Mouse (Mus musculus): Measurements from ENCODE around the gene Arhgap42. TPM values are rescaled to one million over a fixed set of nuclear protein-coding genes. Genes with fewer than 3 reads are reported as not detected.
A peak's percentile ranks its signal among the peaks of the same experiment; 100 is the strongest.

The Arhgap42 gene
- polyA plus RNA-seq, 1 experiment from 2014 or later = 22.4 TPM

GRCm38 (mm10) chr9:9102158-9102514 lies 136.8 kb downstream of the Arhgap42 start:
- H3K4me3 ChIP-seq (ENCODE audit: low read depth, low read length) = no peak overlapping the region
- no peaks in the 10 kb centered on the region for H3K9me3 ChIP-seq (ENCODE audit: control insufficient read depth, low read length)
- no peak overlapping the region for H3K4me2 ChIP-seq
- ATAC-seq (ENCODE audit: low FRiP score) (no peak), DNase-seq (ENCODE audit: low spot score, missing footprints) (no peak)
- no peak overlapping the region for H3K9ac ChIP-seq (ENCODE audit: low read length)
- no peaks in the 10 kb centered on the region for H3K27me3 ChIP-seq (ENCODE audit: control insufficient read depth, insufficient read depth, low read length)
- no peak overlapping the region for H3K27ac ChIP-seq (ENCODE audit: low read depth, low read length)
- no peaks in the 10 kb centered on the region for H3K36me3 ChIP-seq (ENCODE audit: control insufficient read depth, insufficient read depth, low read length)
- H3K4me1 ChIP-seq (ENCODE audit: control insufficient read depth, insufficient read depth, low read length) = no peaks in the 10 kb centered on the region
- 87% methylated on average over 2 of the region's 2 CpGs for WGBS

DNA sequence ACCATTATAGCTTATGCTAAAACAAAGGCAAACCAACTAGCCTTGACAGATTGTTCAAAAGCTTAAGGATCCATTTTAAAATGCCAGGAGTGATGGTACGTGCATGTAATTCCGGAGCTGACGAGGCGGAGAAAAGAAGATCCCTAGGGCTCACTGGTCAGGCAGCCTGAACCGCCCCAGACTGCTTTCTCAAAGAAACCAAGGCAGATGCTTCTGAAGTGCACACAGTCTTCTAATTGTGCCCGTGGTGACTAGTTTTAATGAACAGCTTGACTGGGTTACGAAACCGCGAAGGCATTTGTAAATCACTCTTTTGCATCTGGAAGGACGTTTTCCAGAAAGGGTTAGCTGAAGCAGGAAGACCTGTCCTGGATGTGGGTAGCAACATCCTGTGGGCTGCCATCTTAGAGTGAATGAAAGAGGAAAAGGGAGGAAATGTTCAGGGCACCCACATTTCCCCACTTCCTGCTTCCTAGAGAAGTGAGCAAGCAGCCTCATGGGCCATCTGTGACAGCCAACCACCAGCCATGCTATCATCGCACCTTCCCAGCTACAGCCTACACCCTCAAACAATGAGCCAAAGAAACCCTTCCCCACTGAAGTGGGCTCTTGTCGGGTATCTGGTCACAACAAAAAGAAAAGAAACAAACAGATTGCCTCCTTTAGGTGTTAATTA lies 137.3 kb downstream of the Arhgap42 start:
- no peak overlapping the region for H3K27ac ChIP-seq (ENCODE audit: low read depth, low read length)
- no peak overlapping the region for H3K4me2 ChIP-seq
- no peak overlapping the region for H3K9ac ChIP-seq (ENCODE audit: low read length)
- WGBS = 82% methylated on average over 12 of the region's 12 CpGs
- H3K4me3 ChIP-seq (ENCODE audit: low read depth, low read length) = no peak overlapping the region
- H3K36me3 ChIP-seq (ENCODE audit: control insufficient read depth, insufficient read depth, low read length) = no peaks in the 10 kb centered on the region
- H3K9me3 ChIP-seq (ENCODE audit: control insufficient read depth, low read length) = no peaks in the 10 kb centered on the region
- no peaks in the 10 kb centered on the region for H3K27me3 ChIP-seq (ENCODE audit: control insufficient read depth, insufficient read depth, low read length)
- no peak for DNase-seq (ENCODE audit: low spot score, missing footprints)
- ATAC-seq (ENCODE audit: low FRiP score) = no peak
- no peaks in the 10 kb centered on the region for H3K4me1 ChIP-seq (ENCODE audit: control insufficient read depth, insufficient read depth, low read length)

DNA sequence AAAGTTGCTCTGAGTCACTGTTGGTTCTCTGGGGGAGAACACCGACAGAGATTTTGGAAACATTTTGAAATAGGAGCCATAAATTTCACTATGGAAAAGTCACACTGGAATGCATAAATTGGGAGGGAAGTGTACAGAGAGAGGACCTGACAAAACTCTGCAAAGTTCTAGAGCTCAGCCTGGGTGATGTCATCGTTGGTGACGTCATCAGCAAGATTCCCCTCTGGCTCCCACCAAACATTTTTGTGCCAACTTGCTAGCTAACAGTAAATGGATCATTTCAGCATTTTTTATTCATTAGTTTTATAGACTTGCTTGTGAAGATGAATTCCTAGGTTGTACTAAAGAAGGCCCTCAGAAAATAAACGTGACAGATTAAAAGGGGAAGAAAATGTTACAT lies 137.8 kb downstream of the Arhgap42 start:
- no peak overlapping the region for H3K4me2 ChIP-seq
- H3K27ac ChIP-seq (ENCODE audit: low read depth, low read length) = no peak overlapping the region
- H3K4me1 ChIP-seq (ENCODE audit: control insufficient read depth, insufficient read depth, low read length) = no peaks in the 10 kb centered on the region
- no peak overlapping the region for H3K4me3 ChIP-seq (ENCODE audit: low read depth, low read length)
- DNase-seq (ENCODE audit: low spot score, missing footprints) = no peak
- WGBS = 87% methylated on average over 4 of the region's 4 CpGs
- no peak overlapping the region for H3K9ac ChIP-seq (ENCODE audit: low read length)
- H3K27me3 ChIP-seq (ENCODE audit: control insufficient read depth, insufficient read depth, low read length) = no peaks in the 10 kb centered on the region
- no peaks in the 10 kb centered on the region for H3K36me3 ChIP-seq (ENCODE audit: control insufficient read depth, insufficient read depth, low read length)
- no peaks in the 10 kb centered on the region for H3K9me3 ChIP-seq (ENCODE audit: control insufficient read depth, low read length)
- ATAC-seq (ENCODE audit: low FRiP score) = no peak

GRCm38 (mm10) chr9:9097835-9098234 lies 141.1 kb downstream of the Arhgap42 start:
- no peak overlapping the region for H3K4me3 ChIP-seq (ENCODE audit: low read depth, low read length)
- WGBS = 91% methylated on average over 4 of the region's 4 CpGs
- no peak overlapping the region for H3K9ac ChIP-seq (ENCODE audit: low read length)
- H3K27me3 ChIP-seq (ENCODE audit: control insufficient read depth, insufficient read depth, low read length) = no peaks in the 10 kb centered on the region
- H3K4me1 ChIP-seq (ENCODE audit: control insufficient read depth, insufficient read depth, low read length) = no peaks in the 10 kb centered on the region
- no peak overlapping the region for H3K27ac ChIP-seq (ENCODE audit: low read depth, low read length)
- DNase-seq (ENCODE audit: low spot score, missing footprints) = no peak
- ATAC-seq (ENCODE audit: low FRiP score) = no peak
- no peaks in the 10 kb centered on the region for H3K36me3 ChIP-seq (ENCODE audit: control insufficient read depth, insufficient read depth, low read length)
- no peak overlapping the region for H3K4me2 ChIP-seq
- no peaks in the 10 kb centered on the region for H3K9me3 ChIP-seq (ENCODE audit: control insufficient read depth, low read length)

GRCm38 (mm10) chr9:9096761-9097160 lies 142.1 kb downstream of the Arhgap42 start:
- no peaks in the 10 kb centered on the region for H3K36me3 ChIP-seq (ENCODE audit: control insufficient read depth, insufficient read depth, low read length)
- 79% methylated on average over 1 of the region's 1 CpGs for WGBS
- no peaks in the 10 kb centered on the region for H3K4me1 ChIP-seq (ENCODE audit: control insufficient read depth, insufficient read depth, low read length)
- no peak overlapping the region for H3K27ac ChIP-seq (ENCODE audit: low read depth, low read length)
- no peak overlapping the region for H3K4me2 ChIP-seq
- no peaks in the 10 kb centered on the region for H3K27me3 ChIP-seq (ENCODE audit: control insufficient read depth, insufficient read depth, low read length)
- no peak for ATAC-seq (ENCODE audit: low FRiP score)
- no peak overlapping the region for H3K9ac ChIP-seq (ENCODE audit: low read length)
- no peak overlapping the region for H3K4me3 ChIP-seq (ENCODE audit: low read depth, low read length)
- DNase-seq (ENCODE audit: low spot score, missing footprints) = no peak
- no peaks in the 10 kb centered on the region for H3K9me3 ChIP-seq (ENCODE audit: control insufficient read depth, low read length)

DNA sequence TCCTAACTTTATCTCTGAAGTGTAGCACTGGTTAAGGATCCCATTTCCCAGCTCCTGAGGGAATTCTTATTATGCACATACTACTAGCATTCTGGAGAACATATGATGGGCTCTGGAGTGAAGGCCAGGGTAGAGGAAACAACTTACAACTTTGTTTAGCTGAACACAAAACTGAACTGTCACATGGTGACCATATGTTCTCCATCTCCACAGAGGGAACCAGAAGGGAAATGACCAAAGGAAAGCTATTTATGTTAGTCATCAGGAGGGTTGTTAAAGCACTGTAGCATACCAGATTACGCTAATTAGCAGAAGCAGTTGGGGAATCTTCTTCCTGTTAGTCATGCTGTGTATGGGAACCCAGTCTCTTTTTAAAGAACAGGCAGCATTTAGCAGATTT lies 145.8 kb downstream of the Arhgap42 start:
- no peak overlapping the region for H3K27ac ChIP-seq (ENCODE audit: low read depth, low read length)
- DNase-seq (ENCODE audit: low spot score, missing footprints) (no peak), ATAC-seq (ENCODE audit: low FRiP score) (no peak)
- H3K4me3 ChIP-seq (ENCODE audit: low read depth, low read length) = no peak overlapping the region
- WGBS = 69% methylated on average over 1 of the region's 1 CpGs
- no peaks in the 10 kb centered on the region for H3K27me3 ChIP-seq (ENCODE audit: control insufficient read depth, insufficient read depth, low read length)
- no peaks in the 10 kb centered on the region for H3K4me1 ChIP-seq (ENCODE audit: control insufficient read depth, insufficient read depth, low read length)
- H3K9me3 ChIP-seq (ENCODE audit: control insufficient read depth, low read length) = no peaks in the 10 kb centered on the region
- H3K4me2 ChIP-seq = no peak overlapping the region
- H3K36me3 ChIP-seq (ENCODE audit: control insufficient read depth, insufficient read depth, low read length) = no peaks in the 10 kb centered on the region
- H3K9ac ChIP-seq (ENCODE audit: low read length) = no peak overlapping the region

- no peaks in the 10 kb centered on the region for H3K27me3 ChIP-seq (ENCODE audit: control insufficient read depth, insufficient read depth, low read length)
- DNase-seq (ENCODE audit: low spot score, missing footprints) (no peak), ATAC-seq (ENCODE audit: low FRiP score) (no peak)
- no peak overlapping the region for H3K4me3 ChIP-seq (ENCODE audit: low read depth, low read length)
- no peaks in the 10 kb centered on the region for H3K9me3 ChIP-seq (ENCODE audit: control insufficient read depth, low read length)
- no peaks in the 10 kb centered on the region for H3K36me3 ChIP-seq (ENCODE audit: control insufficient read depth, insufficient read depth, low read length)
- WGBS = 64% methylated on average over 2 of the region's 2 CpGs
- no peak overlapping the region for H3K27ac ChIP-seq (ENCODE audit: low read depth, low read length)
- no peaks in the 10 kb centered on the region for H3K4me1 ChIP-seq (ENCODE audit: control insufficient read depth, insufficient read depth, low read length)
- H3K4me2 ChIP-seq = no peak overlapping the region
- H3K9ac ChIP-seq (ENCODE audit: low read length) = no peak overlapping the region
Observed at GRCm38 (mm10) chr9:9083441-9083840, 155.5 kb downstream of the Arhgap42 start.

GRCm38 (mm10) chr9:9052920-9053319 lies 186.0 kb downstream of the Arhgap42 start:
- Histone ChIP-seq H3K9me3 (ENCODE audit: control insufficient read depth, low read length) (no peaks in the 10 kb centered on the region), H3K4me2 (no peak overlapping the region), H3K9ac (ENCODE audit: low read length) (no peak overlapping the region), H3K36me3 (ENCODE audit: control insufficient read depth, insufficient read depth, low read length) (no peaks in the 10 kb centered on the region), H3K27me3 (ENCODE audit: control insufficient read depth, insufficient read depth, low read length) (no peaks in the 10 kb centered on the region), H3K4me3 (ENCODE audit: low read depth, low read length) (no peak overlapping the region), H3K27ac (ENCODE audit: low read depth, low read length) (no peak overlapping the region), H3K4me1 (ENCODE audit: control insufficient read depth, insufficient read depth, low read length) (no peaks in the 10 kb centered on the region)
- DNase-seq (ENCODE audit: low spot score, missing footprints) (no peak), ATAC-seq (ENCODE audit: low FRiP score) (no peak)

DNA sequence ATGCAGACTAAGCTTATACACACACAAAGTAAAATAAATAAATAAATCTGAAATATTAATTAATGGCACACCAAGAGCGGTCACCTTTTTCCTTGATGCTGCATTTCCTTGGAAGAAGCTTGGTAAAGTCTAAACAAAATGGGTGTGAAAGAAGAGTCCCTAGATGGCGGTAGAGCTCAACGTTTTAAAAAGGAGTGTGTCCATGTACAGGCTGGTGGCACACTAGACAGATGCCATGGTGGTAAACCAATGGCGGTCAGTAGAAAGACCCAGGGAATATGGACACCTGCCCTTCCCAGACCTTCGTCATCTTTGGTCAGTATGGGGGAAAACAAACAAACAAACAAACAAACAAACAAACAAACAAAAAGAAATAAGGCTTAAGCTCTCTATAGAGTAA lies 187.7 kb downstream of the Arhgap42 start:
- ATAC-seq (ENCODE audit: low FRiP score) (peak; percentile 73), DNase-seq (ENCODE audit: low spot score, missing footprints) (peak; percentile 89)
- 48% methylated on average over 5 of the region's 5 CpGs for WGBS
- Histone ChIP-seq H3K9ac (ENCODE audit: low read length) (no peak overlapping the region), H3K36me3 (ENCODE audit: control insufficient read depth, insufficient read depth, low read length) (no peaks in the 10 kb centered on the region), H3K9me3 (ENCODE audit: control insufficient read depth, low read length) (no peaks in the 10 kb centered on the region), H3K4me3 (ENCODE audit: low read depth, low read length) (no peak overlapping the region), H3K4me2 (no peak overlapping the region), H3K27ac (ENCODE audit: low read depth, low read length) (no peak overlapping the region), H3K4me1 (ENCODE audit: control insufficient read depth, insufficient read depth, low read length) (no peaks in the 10 kb centered on the region), H3K27me3 (ENCODE audit: control insufficient read depth, insufficient read depth, low read length) (no peaks in the 10 kb centered on the region)
